Mouse (Mus musculus) hindbrain, embryonic 14.5 days (tissue): ENCODE data around the gene Slc30a6. TPM values are rescaled to one million over a fixed set of nuclear protein-coding genes. Genes with fewer than 3 reads are reported as not detected.
A peak's percentile ranks its signal among the peaks of the same experiment; 100 is the strongest.
"Not testable (repeated sequence)": the region's sequence is repeated elsewhere in the genome, so short reads cannot be mapped to it uniquely, and the experiment has no call there.

ENCODE experiments used
- ATAC-seq: fragments of 200-750 bp; cut with Nextera tagmentation; 2 replicates; pipeline ENCODE4 v1.8.0; 2017; ENCODE audit warnings: moderate number of reproducible peaks, mild to moderate bottlenecking, moderate TSS enrichment, moderate library complexity; ENCODE audit not compliant: low FRiP score
- DNase-seq: peaks from one replicate; pipeline ENCODE4 v3.0.0-alpha.2; 2015; ENCODE audit warnings: low spot score
- H3K27ac ChIP-seq: fragments of 300-500 bp; sonication (generic); 2 replicates; pipeline ENCODE4 v1.5.1; 2014; ENCODE audit warnings: mild to moderate bottlenecking, moderate library complexity
- H3K27me3 ChIP-seq: fragments of 300-500 bp; sonication (generic); 2 replicates; pipeline ENCODE4 v1.6.1; 2014; ENCODE audit warnings: mild to moderate bottlenecking, low read length, mixed read lengths; ENCODE audit not compliant: control insufficient read depth, insufficient read depth
- H3K36me3 ChIP-seq: fragments of 300-500 bp; sonication (generic); replicated peaks from 2 replicates; pipeline ENCODE4 v1.6.1; 2014; ENCODE audit not compliant: control insufficient read depth, insufficient read depth
- H3K4me1 ChIP-seq: fragments of 300-500 bp; sonication (generic); replicated peaks from 2 replicates; pipeline ENCODE4 v1.6.1; 2014; ENCODE audit warnings: antibody characterized with exemption, low read length, mixed read lengths; ENCODE audit not compliant: control insufficient read depth, insufficient read depth
- H3K4me2 ChIP-seq: fragments of 300-500 bp; sonication (generic); replicated peaks from 2 replicates; pipeline ENCODE4 v1.6.1; 2014; ENCODE audit warnings: mild to moderate bottlenecking, moderate library complexity
- H3K4me3 ChIP-seq: fragments of 300-500 bp; sonication (generic); replicated peaks from 2 replicates; pipeline ENCODE4 v1.5.1; 2014; ENCODE audit warnings: mild to moderate bottlenecking, low read length
- H3K9ac ChIP-seq: fragments of 300-500 bp; sonication (generic); 2 replicates; pipeline ENCODE4 v1.6.1; 2014
- H3K9me3 ChIP-seq: fragments of 300-500 bp; sonication (generic); 2 replicates; pipeline ENCODE4 v1.6.1; 2016; ENCODE audit warnings: low read length; ENCODE audit not compliant: control insufficient read depth
- WGBS: fragments of 180-500 bp; shearing (Covaris S2); extraction: QIAGEN DNeasy Blood & Tissue Kit; methylation state at CpG from one replicate; pipeline ENCODE4 v1.1.7; 2014; 5-methylcytosine and 5-hydroxymethylcytosine counted together
- polyA plus RNA-seq: library from polyadenylated mRNA; unstranded; fragments of >200 nt; fragmentation: Nextera tagmentation; extraction: Ambion mirVana; gene quantifications from 2 replicates; pipeline ENCODE4 v1.2.1, GENCODE M21; 2014

The Slc30a6 gene
- polyA plus RNA-seq, 1 experiment from 2014 or later, result 30.8 TPM

DNA sequence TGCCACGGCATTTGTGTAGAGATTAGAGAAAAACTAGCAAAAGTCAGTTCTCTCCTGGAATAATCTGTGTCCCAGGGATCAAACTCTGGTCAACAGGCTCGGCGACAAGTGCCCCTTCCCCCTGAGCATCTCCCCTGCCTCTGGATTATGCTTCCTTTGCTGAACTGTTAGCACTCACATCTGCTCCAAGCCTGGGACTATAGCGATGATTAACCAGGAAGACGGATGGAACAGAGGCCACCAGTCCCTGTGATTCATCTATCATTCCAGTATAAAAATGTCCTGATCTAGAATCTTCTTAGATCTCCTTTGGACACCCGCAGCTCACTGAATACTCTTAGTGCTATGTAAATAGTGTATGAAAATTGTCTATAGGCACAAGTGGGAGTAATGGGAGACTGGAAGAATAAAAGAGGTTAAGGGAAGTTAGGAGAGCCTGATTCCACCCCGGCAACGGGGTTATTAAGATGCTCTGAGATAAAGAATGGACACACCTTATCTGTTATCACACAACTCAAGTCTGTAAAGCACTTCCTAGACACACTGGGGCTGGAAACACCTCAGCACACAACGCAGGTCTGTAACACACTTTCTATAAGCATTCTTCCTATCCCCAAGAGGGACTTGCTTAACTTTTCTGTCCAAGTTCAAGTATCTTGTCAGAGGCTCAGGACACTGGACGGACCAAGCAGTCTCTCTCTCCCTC is 62.7 kb downstream of the Slc30a6 start:
- no peak for ATAC-seq
- H3K27me3 ChIP-seq, result no peaks in the 10 kb centered on the region
- H3K36me3 ChIP-seq, result no peaks in the 10 kb centered on the region
- H3K4me3 ChIP-seq, result no peak overlapping the region
- no peak overlapping the region for H3K4me2 ChIP-seq
- no peak overlapping the region for H3K9ac ChIP-seq
- 80% methylated on average over 10 of the region's 10 CpGs for WGBS
- no peak overlapping the region for H3K27ac ChIP-seq
- H3K4me1 ChIP-seq, result no peaks in the 10 kb centered on the region
- DNase-seq, result peak; percentile 5
- H3K9me3 ChIP-seq, result no peaks in the 10 kb centered on the region

GRCm38 (mm10) chr17:74458711-74459408 is 63.5 kb downstream of the Slc30a6 start, which contains the start of gene Nlrc4:
Gene Nlrc4, minus strand, starts transcription at chr17:74459142.
- Histone ChIP-seq H3K27ac (no peak within 1 kb of the TSS), H3K9ac (no peak within 1 kb of the TSS), H3K4me3 (no peak within 1 kb of the TSS), H3K9me3 (no peaks in the 10 kb centered on the region), H3K27me3 (no peaks in the 10 kb centered on the region), H3K4me2 (no peak within 1 kb of the TSS), H3K36me3 (no peaks in the 10 kb centered on the region), H3K4me1 (no peaks in the 10 kb centered on the region)
- ATAC-seq (no peak), DNase-seq (peak; percentile 14)
- WGBS, result 58% methylated on average over 8 of the region's 8 CpGs

- ATAC-seq (no peak), DNase-seq (no peak)
- Histone ChIP-seq H3K36me3 (no peaks in the 10 kb centered on the region), H3K4me2 (no peak overlapping the region), H3K9ac (no peak overlapping the region), H3K4me3 (no peak overlapping the region), H3K4me1 (no peaks in the 10 kb centered on the region), H3K27ac (no peak overlapping the region), H3K27me3 (no peaks in the 10 kb centered on the region), H3K9me3 (no peaks in the 10 kb centered on the region)
These were observed 68.1 kb downstream of the Slc30a6 start for GRCm38 (mm10) chr17:74463510-74463909.

DNA sequence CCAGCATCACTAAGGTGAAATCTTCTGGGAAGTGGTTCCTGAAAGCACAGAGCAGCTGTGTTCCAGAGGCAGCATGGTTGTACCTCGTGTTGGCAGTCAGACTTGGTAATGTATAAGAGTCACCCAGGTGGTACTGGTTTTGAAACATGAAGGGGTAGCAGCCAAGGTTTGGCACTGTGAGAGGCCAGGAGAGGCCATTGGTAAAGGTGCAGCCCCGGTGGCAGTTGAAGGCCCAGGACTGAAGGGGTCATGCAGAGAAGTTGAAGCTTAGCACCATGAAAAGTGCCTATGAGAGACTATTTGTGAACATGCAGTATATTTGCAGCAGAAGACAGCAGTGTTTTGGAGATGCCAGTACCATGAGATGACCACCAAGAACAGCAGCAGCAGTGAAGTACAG is 72.6 kb downstream of the Slc30a6 start:
- not testable (repeated sequence) for DNase-seq, H3K9me3 ChIP-seq, H3K4me1 ChIP-seq, H3K27me3 ChIP-seq, H3K9ac ChIP-seq, H3K4me3 ChIP-seq, H3K27ac ChIP-seq, ATAC-seq, H3K4me2 ChIP-seq, H3K36me3 ChIP-seq
- WGBS, result 87% methylated on average over 2 of the region's 2 CpGs

- H3K4me3 ChIP-seq, H3K9ac ChIP-seq, DNase-seq, H3K4me2 ChIP-seq, H3K9me3 ChIP-seq, ATAC-seq, H3K27me3 ChIP-seq, H3K4me1 ChIP-seq, H3K27ac ChIP-seq, H3K36me3 ChIP-seq: not testable (repeated sequence)
- 83% methylated on average over 6 of the region's 6 CpGs for WGBS
These were observed 74.7 kb downstream of the Slc30a6 start for GRCm38 (mm10) chr17:74470133-74470532.

Other genes with a start within 250 kb of the Slc30a6 start
- gene Memo1, start 100.1 kb upstream of the Slc30a6 start, polyA plus RNA-seq, result 61.0 and 61.9 TPM in 2 replicates
- 208 and 218 TPM in 2 replicates for gene Dpy30, start 71.7 kb upstream of the Slc30a6 start, polyA plus RNA-seq
- 54.1 and 54.4 TPM in 2 replicates for gene Spast, start 56.6 kb upstream of the Slc30a6 start, polyA plus RNA-seq
- gene Nlrc4, start 63.5 kb downstream of the Slc30a6 start, polyA plus RNA-seq, result 0.38 and 0.44 TPM in 2 replicates
- 62.2 TPM in 2 replicates for gene Yipf4, start 93.9 kb downstream of the Slc30a6 start, polyA plus RNA-seq
- gene Birc6, start 132.7 kb downstream of the Slc30a6 start, polyA plus RNA-seq, result 87.1 and 98.9 TPM in 2 replicates